Mouse (Mus musculus) fat pad, adult 2 months (tissue): Measurements from ENCODE around the gene Reep3.

Source experiments
- DNase-seq: peaks from one replicate; pipeline ENCODE4 v3.0.0-alpha.2; 2011; ENCODE audit warnings: low read depth, low spot score; ENCODE audit errors: extremely low read depth

Gene Reep3

GRCm38 (mm10) chr10:67085124-67085523, 11.6 kb downstream of the Reep3 start:
- DNase-seq, result no peak

DNA sequence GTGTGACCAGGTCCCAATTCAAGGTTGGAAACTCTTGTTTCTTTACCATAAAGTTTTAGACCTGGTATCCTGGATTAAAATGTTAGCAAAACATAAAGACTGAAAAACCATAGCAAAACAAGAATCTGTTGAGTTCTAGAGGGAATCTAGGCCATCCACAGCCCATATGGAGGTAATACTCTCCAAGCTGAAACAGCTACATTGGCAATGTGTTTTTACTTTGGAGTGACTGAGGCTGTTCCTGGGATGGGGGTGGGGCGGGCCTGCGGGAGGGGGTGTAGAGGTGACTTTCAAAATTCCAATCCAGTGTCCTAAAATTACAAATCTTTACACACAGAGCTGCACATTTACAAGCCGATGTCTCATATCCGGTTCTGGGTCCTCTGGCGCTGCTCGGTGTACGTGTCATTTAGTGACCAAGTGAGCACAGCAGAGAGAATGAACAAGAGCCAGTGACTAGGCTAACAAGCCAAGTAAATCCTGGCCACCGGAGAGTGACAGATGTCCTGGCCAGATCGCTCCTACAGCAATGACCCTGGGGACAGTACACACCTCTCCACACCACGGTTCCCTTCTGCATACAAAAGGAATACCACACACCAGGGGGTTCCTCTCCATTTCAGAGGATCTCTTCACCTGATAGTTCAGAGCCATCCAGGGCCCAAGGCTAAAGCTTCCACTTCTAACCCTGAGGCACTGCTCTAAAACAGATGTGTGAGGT, 13.1 kb downstream of the Reep3 start:
- DNase-seq, result no peak

GRCm38 (mm10) chr10:67082531-67082930, 14.2 kb downstream of the Reep3 start:
- no peak for DNase-seq

DNA sequence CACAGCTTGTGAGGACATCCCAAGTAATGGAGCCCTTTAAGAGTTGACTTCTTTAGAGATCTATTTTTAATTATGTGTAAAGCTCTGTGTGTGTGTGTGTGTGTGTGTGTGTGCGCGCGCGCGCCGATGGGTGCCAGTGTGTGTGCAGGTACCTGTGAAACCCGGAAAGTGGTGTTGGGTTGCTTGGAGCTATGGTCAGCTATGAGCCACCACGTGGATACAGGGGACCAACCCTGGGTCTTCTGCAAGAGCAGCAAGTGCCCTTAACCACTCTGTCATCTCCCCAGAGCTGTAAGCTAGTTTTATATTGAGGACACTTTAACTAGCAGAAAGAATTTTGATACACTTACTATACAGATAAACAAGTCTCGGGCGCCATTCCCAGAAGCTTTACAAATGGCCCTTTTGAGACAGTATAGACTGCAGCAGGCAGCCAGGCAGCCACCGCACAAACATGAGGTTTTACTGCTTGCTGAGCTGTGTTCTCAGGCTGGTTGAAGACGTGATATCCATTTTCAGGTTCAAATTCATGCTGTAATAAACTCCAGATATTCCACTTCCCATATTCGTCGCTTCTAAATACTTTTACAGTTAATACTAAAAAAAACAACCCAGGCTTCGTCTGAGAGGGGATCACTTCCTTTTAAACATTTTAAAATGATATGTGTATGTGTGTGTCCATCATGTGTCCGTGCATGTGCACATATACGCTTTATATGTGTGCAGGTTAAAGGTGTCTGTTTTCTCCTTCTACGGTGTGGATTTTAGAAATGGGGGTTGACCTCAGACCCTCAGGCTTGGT, 15.3 kb downstream of the Reep3 start:
- no peak for DNase-seq

DNA sequence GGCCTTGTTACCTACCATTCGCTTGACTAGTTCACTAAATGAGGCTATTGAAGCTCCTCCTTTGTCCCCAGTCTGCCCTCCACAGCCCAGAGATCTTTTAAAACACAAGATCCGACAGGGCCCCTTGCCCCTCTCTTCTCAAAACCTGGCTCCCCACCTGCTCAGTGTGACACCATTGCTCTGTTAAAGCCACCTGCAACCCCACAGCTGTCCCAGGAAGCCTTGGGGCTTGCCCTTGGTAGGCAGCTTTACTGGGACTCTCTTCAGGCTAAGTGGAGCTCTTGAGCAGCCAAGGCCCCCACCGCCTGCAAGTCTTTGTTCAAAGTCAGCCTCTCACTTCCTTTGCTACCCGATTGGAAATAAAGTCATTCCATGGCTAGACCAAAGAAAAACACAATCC, 17.7 kb downstream of the Reep3 start:
- no peak for DNase-seq

GRCm38 (mm10) chr10:67075931-67076878, 20.5 kb downstream of the Reep3 start:
- no peak for DNase-seq

- DNase-seq, result no peak
Observed at GRCm38 (mm10) chr10:67073577-67073976, 23.2 kb downstream of the Reep3 start.

DNA sequence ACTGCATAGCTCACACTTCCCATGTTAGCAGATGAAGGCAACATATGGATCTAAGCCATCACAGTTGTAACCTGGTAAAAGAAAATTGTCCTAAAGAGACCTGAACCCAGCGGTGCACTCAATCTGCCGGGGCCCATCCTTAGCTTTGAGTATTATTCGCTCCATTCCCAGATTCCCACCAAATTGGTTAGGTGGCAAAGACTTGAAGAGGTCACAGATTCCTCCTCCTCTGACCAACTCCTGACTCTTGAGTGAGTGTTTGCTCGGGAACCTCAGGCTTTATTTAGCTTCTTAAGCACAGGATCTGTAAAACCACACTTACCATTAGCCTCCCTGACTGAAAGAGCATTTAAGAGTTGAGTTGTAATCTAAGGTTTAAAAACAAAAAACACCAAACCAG, 24.1 kb downstream of the Reep3 start:
- DNase-seq, result no peak

DNA sequence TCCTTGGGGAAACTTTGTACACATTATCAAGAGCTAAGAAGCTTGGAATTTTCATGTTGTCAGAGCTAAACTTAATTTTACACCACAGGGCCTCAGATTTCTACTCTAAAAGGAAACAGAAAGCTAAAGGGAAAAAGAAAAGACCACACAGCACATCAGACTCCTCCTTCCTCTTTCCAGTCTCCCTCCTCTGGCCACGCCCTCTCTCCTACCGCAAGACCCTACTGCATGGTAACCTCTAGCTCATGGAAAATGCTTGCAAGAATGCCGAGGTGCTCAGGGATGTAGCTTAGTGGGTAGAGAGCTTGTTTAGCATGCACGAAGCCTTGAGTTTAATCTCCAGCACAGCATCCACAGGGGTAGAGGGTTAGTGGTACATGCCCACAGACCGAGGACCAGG, 24.9 kb downstream of the Reep3 start:
- DNase-seq, result no peak

DNA sequence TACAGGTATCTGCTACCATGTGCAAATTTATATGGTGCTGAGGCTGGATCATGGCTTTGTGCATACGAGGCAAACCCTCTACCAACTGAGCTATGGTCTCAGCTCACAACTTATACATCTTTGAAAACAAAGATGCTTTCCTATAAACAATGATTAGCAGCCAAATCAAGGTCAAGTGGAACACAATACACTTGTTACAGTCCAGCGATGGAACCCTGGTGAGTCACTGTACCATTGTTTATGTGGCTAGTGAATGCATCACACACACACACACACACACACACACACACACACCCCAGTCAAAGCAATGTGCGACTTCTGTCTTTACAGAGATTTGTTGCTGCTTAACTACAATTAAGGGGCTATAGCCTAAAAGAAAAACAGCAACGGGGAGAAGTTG, 25.4 kb downstream of the Reep3 start:
- no peak for DNase-seq

DNA sequence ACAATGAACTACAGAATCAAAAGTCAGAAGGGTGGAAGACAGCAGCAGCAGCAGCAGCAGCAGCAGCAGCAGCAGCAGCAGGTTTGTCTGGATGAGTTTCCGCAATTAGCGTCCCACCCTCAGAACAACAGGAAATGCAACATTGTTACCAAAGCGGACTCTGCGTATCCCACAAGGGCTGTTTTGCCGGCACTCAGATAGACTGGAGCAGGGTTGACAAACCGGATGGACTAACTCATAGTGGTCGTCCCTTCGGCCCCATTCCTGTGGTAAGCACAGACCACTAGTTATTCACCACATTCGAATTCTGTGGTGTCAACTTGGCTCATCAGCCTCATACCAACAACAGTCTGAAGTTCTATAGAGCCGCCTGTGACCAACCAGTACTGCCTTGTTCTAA, 27.7 kb downstream of the Reep3 start:
- DNase-seq, result no peak

GRCm38 (mm10) chr10:67066421-67066820, 30.3 kb downstream of the Reep3 start:
- DNase-seq, result no peak

DNA sequence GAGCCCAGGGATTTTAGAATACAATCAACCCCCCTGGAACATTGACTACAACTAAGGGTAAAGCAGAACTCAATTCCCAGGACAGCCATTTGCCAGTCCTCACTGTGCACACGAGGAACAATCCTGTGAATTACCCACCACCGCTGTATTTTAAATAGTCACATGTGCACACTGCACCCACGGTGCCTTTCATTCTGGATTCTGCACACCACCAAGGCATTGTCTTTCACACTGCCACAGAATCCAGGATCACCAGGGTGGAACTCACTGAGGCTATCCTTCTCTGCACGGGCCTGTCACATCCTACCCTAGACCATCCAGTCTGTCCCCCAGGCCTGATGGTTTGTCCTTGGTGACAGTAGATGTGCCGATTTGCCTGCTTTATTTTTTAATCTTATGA, 30.8 kb downstream of the Reep3 start:
- no peak for DNase-seq

GRCm38 (mm10) chr10:67065277-67065887, 31.4 kb downstream of the Reep3 start:
- DNase-seq, result no peak

DNA sequence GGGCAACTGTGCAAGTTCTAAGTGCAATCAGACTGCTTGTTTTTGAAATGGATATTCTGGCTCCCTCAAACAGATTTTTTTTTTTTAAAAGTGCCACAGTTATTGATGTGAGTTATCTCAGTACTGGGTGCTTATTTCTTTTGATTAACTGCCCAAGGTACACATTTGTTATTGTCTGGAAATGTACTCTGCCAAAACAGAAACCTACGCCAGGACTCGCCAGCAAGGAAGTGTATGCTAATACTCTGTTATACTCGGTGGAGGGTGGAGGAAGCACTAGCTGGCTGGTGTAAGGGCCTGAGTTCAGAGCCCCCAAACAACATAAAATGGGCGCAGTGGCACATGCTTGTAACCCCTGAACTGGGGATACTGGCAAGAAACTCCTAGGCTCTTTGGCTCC, 34.9 kb downstream of the Reep3 start:
- no peak for DNase-seq

- peak; percentile 73 for DNase-seq
Observed at GRCm38 (mm10) chr10:67061367-67061801, 35.4 kb downstream of the Reep3 start.

DNA sequence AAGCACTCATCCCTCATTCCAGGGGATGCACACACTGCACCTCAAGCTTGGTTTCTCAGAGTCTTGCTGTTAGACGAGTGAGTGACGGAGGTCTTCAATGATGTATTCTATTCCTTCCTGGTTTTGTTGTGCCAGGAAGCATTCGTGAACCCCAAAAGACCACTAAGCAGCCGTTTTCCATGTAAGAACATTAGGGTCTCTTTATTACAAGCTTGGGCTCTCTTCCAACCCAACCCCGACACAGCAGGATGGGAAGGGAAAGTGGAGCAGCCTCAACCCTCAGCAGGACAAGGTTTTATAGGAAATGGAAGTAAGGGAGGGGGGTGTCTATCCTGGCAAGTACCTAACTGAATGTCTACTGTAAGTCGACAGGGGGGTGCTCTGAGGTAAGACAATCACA, 38.0 kb downstream of the Reep3 start:
- DNase-seq, result no peak

DNA sequence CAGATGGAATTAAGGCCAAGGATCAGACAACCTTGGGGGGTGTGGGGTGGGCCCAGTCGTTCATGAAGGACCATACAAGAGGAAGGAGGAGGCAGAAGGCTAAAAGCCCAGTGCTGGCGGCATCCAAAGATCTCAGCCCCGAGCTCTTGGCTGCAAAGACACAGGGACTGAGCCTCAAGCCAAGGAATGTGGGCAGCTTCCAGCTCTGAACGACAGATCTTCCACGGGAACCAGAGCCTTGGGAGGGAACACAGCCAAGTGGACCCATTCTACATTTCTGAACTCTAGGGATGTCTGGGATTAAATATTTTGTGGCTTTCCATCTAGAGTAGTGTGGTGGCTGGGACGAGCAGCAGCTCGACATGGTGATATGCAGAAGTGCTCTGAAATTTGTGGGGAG, 38.4 kb downstream of the Reep3 start:
- no peak for DNase-seq

DNA sequence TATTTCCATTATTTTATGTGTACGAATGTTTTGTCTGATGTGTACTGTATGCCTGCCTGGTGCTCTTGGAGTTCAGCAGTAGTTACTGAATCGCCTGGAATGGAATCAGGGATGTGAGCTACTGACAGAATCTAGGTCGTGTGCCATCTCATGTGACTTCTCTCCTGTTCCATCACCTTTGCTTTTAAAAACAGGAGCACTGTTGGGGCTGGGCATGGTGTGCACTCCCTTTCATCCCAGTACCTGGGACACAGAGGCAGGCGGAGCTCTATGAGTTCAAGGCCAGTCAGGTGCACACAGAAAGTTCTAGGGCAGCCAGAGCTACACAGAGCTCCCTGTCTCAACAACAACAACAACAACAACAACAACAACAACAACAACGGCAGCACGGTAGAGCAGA, 39.0 kb downstream of the Reep3 start:
- no peak for DNase-seq

DNA sequence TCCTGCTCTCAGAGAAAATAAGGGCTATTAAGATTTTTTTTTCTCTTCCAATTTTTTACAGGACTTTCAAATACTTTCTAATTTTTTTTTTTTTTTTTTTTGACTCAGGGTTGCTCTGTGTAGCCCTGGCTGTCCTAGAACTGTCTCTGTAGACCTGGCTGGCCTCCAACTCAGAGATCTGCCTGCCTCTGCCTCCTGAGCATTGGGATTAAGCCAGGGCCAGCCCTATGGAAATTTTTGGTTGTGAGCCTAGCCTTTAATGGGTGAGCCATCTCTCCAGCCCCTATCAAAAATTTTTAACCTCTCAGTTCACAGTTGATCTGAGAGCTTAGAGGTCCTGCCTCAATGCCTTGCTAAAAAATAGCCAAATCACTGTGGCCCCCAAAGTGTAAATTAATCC, 39.5 kb downstream of the Reep3 start:
- DNase-seq, result no peak
